Mouse (Mus musculus) liver, embryonic 14.5 days (tissue): ENCODE data around the gene Ano10. TPM values are rescaled to one million over a fixed set of nuclear protein-coding genes. Genes with fewer than 3 reads are reported as not detected.

Experiments used
- ATAC-seq: fragments of 200-750 bp; cut with Nextera tagmentation; 2 replicates; pipeline ENCODE4 v1.8.0; 2017; ENCODE audit warnings: moderate number of reproducible peaks, mild to moderate bottlenecking, moderate library complexity; ENCODE audit not compliant: insufficient read depth
- DNase-seq, 3 experiments: peaks; one replicate each; pipeline ENCODE4 v3.0.0-alpha.2; 2012 to 2013; ENCODE audit warnings: low read depth in 3 of 3, low spot score in 3 of 3
- H3K27ac ChIP-seq: fragments of 300-500 bp; sonication (generic); 2 replicates; pipeline ENCODE4 v1.5.1; 2014; ENCODE audit warnings: moderate library complexity, mild to moderate bottlenecking, control low read depth, inconsistent platforms
- H3K27me3 ChIP-seq: fragments of 300-500 bp; sonication (generic); 2 replicates; pipeline ENCODE4 v1.6.1; 2014; ENCODE audit warnings: mild to moderate bottlenecking, low read length, moderate library complexity; ENCODE audit not compliant: control insufficient read depth, insufficient read depth
- H3K36me3 ChIP-seq: fragments of 300-500 bp; sonication (generic); replicated peaks from 2 replicates; pipeline ENCODE4 v1.6.1; 2014; ENCODE audit warnings: low read depth; ENCODE audit not compliant: control insufficient read depth, insufficient read depth
- H3K4me1 ChIP-seq, 2 experiments: fragments of 200-500 bp in 1 of 2; fragments of 300-500 bp in 1 of 2; sonication (generic) in 1 of 2; replicated peaks; 2 replicates each; pipeline ENCODE4 v1.6.1; 2012 to 2014; ENCODE audit warnings: antibody characterized with exemption in 1 of 2, inconsistent platforms in 1 of 2, low read length in 1 of 2; ENCODE audit not compliant: control insufficient read depth in 2 of 2, insufficient read depth in 2 of 2
- H3K4me2 ChIP-seq: fragments of 300-500 bp; sonication (generic); 2 replicates; pipeline ENCODE4 v1.6.1; 2014; ENCODE audit warnings: low read depth, mild to moderate bottlenecking, control low read depth, moderate library complexity
- H3K4me3 ChIP-seq, 2 experiments: fragments of 200-500 bp in 1 of 2; fragments of 300-500 bp in 1 of 2; sonication (generic) in 1 of 2; 2 replicates each; pipeline ENCODE4 v1.5.1; 2012 to 2014; ENCODE audit warnings: low read depth in 2 of 2, low read length in 2 of 2, mild to moderate bottlenecking in 2 of 2, control low read depth in 1 of 2, inconsistent platforms in 1 of 2, moderate library complexity in 1 of 2; ENCODE audit not compliant: insufficient read depth in 1 of 2
- H3K9ac ChIP-seq: fragments of 300-500 bp; sonication (generic); replicated peaks from 2 replicates; pipeline ENCODE4 v1.6.1; 2014; ENCODE audit warnings: mild to moderate bottlenecking, control low read depth, moderate library complexity
- H3K9me3 ChIP-seq: fragments of 300-500 bp; sonication (generic); 2 replicates; pipeline ENCODE4 v1.6.1; 2016; ENCODE audit warnings: low read length, mixed read lengths; ENCODE audit not compliant: control insufficient read depth
- CTCF ChIP-seq: IDR thresholded peaks from 2 replicates; pipeline ENCODE4 v1.5.1; 2016; ENCODE audit warnings: antibody characterized with exemption, low read depth, control low read depth
- EP300 ChIP-seq: IDR thresholded peaks from 2 replicates; pipeline ENCODE4 v1.6.1; 2016; ENCODE audit warnings: antibody characterized with exemption, low read depth
- WGBS: fragments of 180-500 bp; shearing (Covaris S2); extraction: QIAGEN DNeasy Blood & Tissue Kit; methylation state at CpG from one replicate; pipeline ENCODE4 v1.1.7; 2014; ENCODE audit not compliant: insufficient replicate concordance; 5-methylcytosine and 5-hydroxymethylcytosine counted together
- polyA plus RNA-seq, 2 experiments: library from polyadenylated mRNA; depleted of rRNA in 1 of 2; stranded (reverse) in 1 of 2; unstranded in 1 of 2; fragments of >200 nt; fragmentation: Nextera tagmentation in 1 of 2; extraction: Ambion mirVana in 1 of 2; gene quantifications; 2 replicates each; pipeline versions ENCODE4 v1.2.1 to v1.2.3; 2012 to 2014

Ano10 gene
- polyA plus RNA-seq, 2 experiments = 6.9 to 11.4 TPM

GRCm38 (mm10) chr9:122285833-122286310 lies 8.4 kb downstream of the Ano10 start:
- no peaks in the 10 kb centered on the region for H3K36me3 ChIP-seq
- no peaks in the 10 kb centered on the region for H3K27me3 ChIP-seq
- peaks cover 0 to 17% of the 10 kb centered on the region in 2 experiments; a peak in 2 of 4 replicates for H3K4me1 ChIP-seq
- no peak overlapping the region for H3K9ac ChIP-seq
- DNase-seq (no peak), ATAC-seq (no peak)
- no peak overlapping the region for H3K27ac ChIP-seq
- H3K4me3 ChIP-seq = no peak overlapping the region
- no peaks in the 10 kb centered on the region for H3K9me3 ChIP-seq
- WGBS = 42% methylated on average over 4 of the region's 4 CpGs
- H3K4me2 ChIP-seq = no peak overlapping the region
- TF ChIP-seq EP300 (no peak), CTCF (no peak)

GRCm38 (mm10) chr9:122285146-122285832 lies 8.9 kb downstream of the Ano10 start:
- no peak for ATAC-seq
- Histone ChIP-seq H3K9me3 (no peaks in the 10 kb centered on the region), H3K4me3 (no peak overlapping the region), H3K36me3 (no peaks in the 10 kb centered on the region), H3K27ac (no peak overlapping the region), H3K4me2 (no peak overlapping the region), H3K27me3 (no peaks in the 10 kb centered on the region), H3K4me1 (peaks cover 0 to 17% of the 10 kb centered on the region in 2 experiments; a peak in 2 of 4 replicates), H3K9ac (no peak overlapping the region)
- DNase-seq = no peak
- 35% methylated on average over 4 of the region's 11 CpGs for WGBS
- TF ChIP-seq CTCF = no peak
- TF ChIP-seq EP300 = no peak

- H3K4me1 ChIP-seq = peaks cover 0 to 17% of the 10 kb centered on the region in 2 experiments; a peak in 2 of 4 replicates
- H3K36me3 ChIP-seq = no peaks in the 10 kb centered on the region
- WGBS = 47% methylated on average over 2 of the region's 2 CpGs
- H3K9ac ChIP-seq = no peak overlapping the region
- no peak for TF ChIP-seq EP300
- TF ChIP-seq CTCF = no peak
- DNase-seq (no peak), ATAC-seq (no peak)
- no peaks in the 10 kb centered on the region for H3K27me3 ChIP-seq
- H3K9me3 ChIP-seq = no peaks in the 10 kb centered on the region
- no peak overlapping the region for H3K27ac ChIP-seq
- H3K4me3 ChIP-seq = no peak overlapping the region
- H3K4me2 ChIP-seq = no peak overlapping the region
Observed at GRCm38 (mm10) chr9:122284696-122285095, 9.5 kb downstream of the Ano10 start.

DNA sequence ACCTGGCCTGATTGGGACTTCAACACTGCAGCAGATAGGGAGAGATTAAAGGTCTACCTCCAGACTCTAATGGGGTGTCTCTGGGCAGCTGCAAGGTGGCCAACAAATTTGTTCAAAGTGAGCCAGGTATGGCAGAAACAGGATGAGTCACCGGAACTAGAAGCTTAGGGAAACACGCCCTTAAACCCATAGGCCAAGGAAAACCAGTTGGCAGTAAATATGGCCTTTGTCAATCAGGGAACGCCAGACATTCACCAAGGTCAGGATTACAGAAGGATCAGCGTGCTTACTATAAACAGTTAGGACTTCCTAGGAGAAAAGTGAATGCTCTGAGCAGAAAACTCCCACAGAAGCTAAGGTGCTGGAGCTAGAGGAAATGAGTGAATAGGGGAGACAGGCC lies 13.2 kb downstream of the Ano10 start:
- Histone ChIP-seq H3K27ac (no peak overlapping the region), H3K9me3 (no peaks in the 10 kb centered on the region), H3K27me3 (no peaks in the 10 kb centered on the region), H3K4me1 (peaks cover 0 to 14% of the 10 kb centered on the region in 2 experiments; a peak in 2 of 4 replicates), H3K4me2 (no peak overlapping the region), H3K4me3 (no peak overlapping the region), H3K9ac (no peak overlapping the region), H3K36me3 (no peaks in the 10 kb centered on the region)
- WGBS = 54% methylated on average over 4 of the region's 4 CpGs
- no peak for TF ChIP-seq CTCF
- ATAC-seq = no peak
- no peak for DNase-seq

DNA sequence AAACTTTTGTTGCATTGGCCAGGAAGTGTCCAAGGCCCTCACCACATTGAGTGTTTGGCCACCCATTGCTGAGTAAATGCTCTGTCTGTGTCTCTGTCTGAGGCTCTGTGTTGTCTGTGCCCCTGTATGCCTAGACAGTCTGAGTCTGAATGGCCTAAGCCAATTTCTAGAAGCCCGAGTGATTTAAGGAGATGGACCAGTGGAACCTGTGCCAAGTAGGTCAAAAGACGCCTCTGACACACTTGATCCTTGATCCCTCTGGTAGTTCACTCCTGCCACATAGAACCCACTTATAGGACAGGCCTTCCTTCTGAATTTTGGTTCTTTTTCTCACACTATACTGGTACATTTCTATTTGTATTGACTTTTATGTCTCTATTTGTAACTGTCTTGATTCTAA lies 17.6 kb downstream of the Ano10 start:
- TF ChIP-seq CTCF (no peak), EP300 (no peak)
- Histone ChIP-seq H3K4me3 (no peak overlapping the region), H3K36me3 (no peaks in the 10 kb centered on the region), H3K4me2 (no peak overlapping the region), H3K9me3 (no peaks in the 10 kb centered on the region), H3K9ac (no peak overlapping the region), H3K4me1 (peaks cover 0 to 3% of the 10 kb centered on the region in 2 experiments; a peak in 1 of 4 replicates), H3K27ac (no peak overlapping the region), H3K27me3 (no peaks in the 10 kb centered on the region)
- ATAC-seq (no peak), DNase-seq (no peak)
- WGBS = 61% methylated on average over 2 of the region's 2 CpGs
